Mouse (Mus musculus): ENCODE results near the gene Vmn1r17.
"Not testable (repeated sequence)": the region's sequence is repeated elsewhere in the genome, so short reads cannot be mapped to it uniquely, and the experiment has no call there.

Gene Vmn1r17

GRCm38 (mm10) chr6:57363627-57364026 is at the start of gene Vmn1r17:
Gene Vmn1r17 (minus strand): TSS chr6:57363727.
- no peak for DNase-seq (ENCODE audit: low spot score)

GRCm38 (mm10) chr6:57403480-57403879 is 40.0 kb upstream of the Vmn1r17 start, which contains the start of gene Vmn1r19:
Gene Vmn1r19 (plus strand): TSS chr6:57403780.
- not testable (repeated sequence) for DNase-seq (ENCODE audit: low spot score)

DNA sequence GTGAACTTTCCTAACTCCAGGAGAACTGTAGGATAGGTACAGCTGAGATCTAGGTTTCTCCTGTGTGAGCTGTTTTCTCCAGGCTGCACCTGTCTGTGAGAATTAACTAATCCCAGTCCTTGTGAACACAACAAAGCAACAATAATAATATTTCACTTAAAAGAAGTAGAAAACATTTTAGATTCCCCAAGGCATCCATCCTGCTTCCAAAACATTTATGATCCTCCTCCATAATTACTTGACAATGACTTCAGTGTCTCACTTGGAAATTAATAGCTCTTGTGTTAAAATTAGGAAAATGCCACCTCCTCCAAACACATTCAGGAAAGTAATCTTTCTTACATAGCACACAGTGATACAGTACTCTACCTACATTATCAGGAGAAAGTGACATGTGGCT is 32.2 kb upstream of the Vmn1r17 start, which contains the start of gene Vmn1r18:
TSS of gene Vmn1r18 (minus strand) at position 101 of the 400 bp plus-strand sequence.
- DNase-seq (ENCODE audit: low spot score) = no peak

GRCm38 (mm10) chr6:57367496-57367895 is 4.0 kb upstream of the Vmn1r17 start:
- no peak for DNase-seq (ENCODE audit: low spot score)

- DNase-seq (ENCODE audit: low spot score) = not testable (repeated sequence)
Observed at GRCm38 (mm10) chr6:57365866-57366265, 2.3 kb upstream of the Vmn1r17 start.

GRCm38 (mm10) chr6:57356864-57357263 is 6.7 kb downstream of the Vmn1r17 start:
- DNase-seq (ENCODE audit: low spot score) = no peak

GRCm38 (mm10) chr6:57329394-57329793 is 34.1 kb downstream of the Vmn1r17 start, which contains the start of gene Vmn1r16:
Gene Vmn1r16 (minus strand): TSS chr6:57329494.
- no peak for DNase-seq (ENCODE audit: low spot score)

DNA sequence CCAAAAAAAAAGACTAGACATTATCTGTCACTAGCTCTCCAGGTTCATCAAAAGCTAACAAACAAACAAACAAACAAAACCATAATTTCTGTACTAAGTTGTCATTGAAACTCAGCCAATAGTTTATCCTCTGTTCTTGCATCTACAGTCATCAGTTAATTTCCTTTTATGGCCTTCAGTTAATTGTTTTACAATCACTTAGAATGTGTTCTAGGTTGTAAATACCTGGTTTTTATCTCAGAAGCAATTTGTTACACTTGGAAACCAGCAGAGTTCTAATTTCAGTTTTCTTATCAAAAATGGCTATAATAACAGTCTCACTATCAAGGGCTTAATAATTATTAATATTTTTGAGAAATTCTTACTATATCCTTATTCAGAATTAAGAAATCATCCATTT is 37.4 kb downstream of the Vmn1r17 start:
- DNase-seq (ENCODE audit: low spot score) = no peak
